ENCODE assay signal across 19 mouse cellular contexts in genomic region chr9:15487682-15488424, GRCm38 (mm10). TPM values are rescaled to one million over a fixed set of nuclear protein-coding genes. Genes with fewer than 3 reads are reported as not detected.
DNase-seq lines count a peak whose midpoint lies in the region; ATAC-seq and TF ChIP-seq lines count a peak whose summit lies in the region.
"Had no signal": no experiment of that assay in that cellular context is flagged by ENCODE, and none has a peak within 500 bp of the region (broad histone marks: within the 10 kb centered on the region; RNA-seq: fewer than 3 reads in every experiment).

No protein-coding gene starts in this region.

- peak overlapping the region; percentile 11; the same call in 1 of the 2 replicates for H3K27ac ChIP-seq in kidney, postnatal 0 days
- H3K27ac ChIP-seq in layer of hippocampus, adult 2 months, result no peak overlapping the region
- H3K27ac ChIP-seq: embryonic facial prominence, embryonic 10.5 days; forebrain, embryonic 13.5 days; heart, embryonic 13.5 days; hindbrain, embryonic 12.5 days had no signal

- 52% methylated on average over 2 of the region's 2 CpGs for WGBS in kidney, postnatal 0 days

- no peaks in the 10 kb centered on the region for H3K9me3 ChIP-seq in kidney, postnatal 0 days (replicated peaks; ENCODE audit: low read length)
- H3K9me3 ChIP-seq: embryonic facial prominence, embryonic 10.5 days; forebrain, embryonic 13.5 days; heart, embryonic 13.5 days; hindbrain, embryonic 12.5 days had no signal

- TF ChIP-seq CTCF in kidney, postnatal 0 days (IDR thresholded peaks at IDR 0.05; ENCODE audit: low read depth), result no peak
- TF ChIP-seq CTCF in layer of hippocampus, adult 2 months (conservative IDR thresholded peaks at IDR 0.05), result no peak

- ATAC-seq in kidney, postnatal 0 days (replicated peaks; ENCODE audit: low FRiP score, low read depth), result no peak
- ATAC-seq in megakaryocyte progenitor cell, adult 5-6 weeks (replicated peaks; ENCODE audit: poor library complexity), result peak; percentile 26; the same call in 1 of the 2 replicates
- ATAC-seq: activated CD4-positive, CD25-positive, alpha-beta regulatory T cell, adult 4 months; forebrain, embryonic 13.5 days; forebrain, postnatal 0 days; hindbrain, embryonic 16.5 days; Patski had no signal

- H3K4me1 ChIP-seq in kidney, postnatal 0 days (replicated peaks; ENCODE audit: insufficient read depth, low read length), result no peaks in the 10 kb centered on the region; the same call in 1 of the 2 replicates
- H3K4me1 ChIP-seq: forebrain, embryonic 13.5 days; hindbrain, embryonic 12.5 days had no signal

- no peak overlapping the region for H3K9ac ChIP-seq in kidney, postnatal 0 days (ENCODE audit: low read depth, low read length)
- H3K9ac ChIP-seq: forebrain, embryonic 13.5 days; forebrain, postnatal 0 days; heart, embryonic 13.5 days; hindbrain, embryonic 12.5 days had no signal

- no peaks in the 10 kb centered on the region for H3K36me3 ChIP-seq in kidney, postnatal 0 days (ENCODE audit: insufficient read depth, low read length)
- H3K36me3 ChIP-seq: embryonic facial prominence, embryonic 10.5 days; heart, embryonic 13.5 days; hindbrain, embryonic 12.5 days had no signal

- no peak overlapping the region for H3K4me2 ChIP-seq in kidney, postnatal 0 days (ENCODE audit: low read length)
- H3K4me2 ChIP-seq: forebrain, embryonic 13.5 days; heart, embryonic 13.5 days; hindbrain, embryonic 12.5 days had no signal

- DNase-seq in heart, adult 11 months, result peak; percentile 89
- no peak for DNase-seq in heart, postnatal 14 days
- no peak for DNase-seq in kidney, postnatal 0 days (ENCODE audit: low spot score)
- DNase-seq in kidney, postnatal 14 days, result no peak
- peak; percentile 10 for DNase-seq in brain, adult 2 months (ENCODE audit: low read depth, low spot score)
- no peak for DNase-seq in layer of hippocampus, adult 2 months (ENCODE audit: low spot score in 2 of 2)
- DNase-seq: adrenal gland, postnatal 14 days; cerebellum, adult 8-10 months; cerebellum, postnatal 25 days; forebrain, postnatal 0 days; heart, postnatal 4 days had no signal

- no peak overlapping the region for H3K4me3 ChIP-seq in kidney, postnatal 0 days (replicated peaks; ENCODE audit: low read depth, low read length)
- H3K4me3 ChIP-seq in layer of hippocampus, adult 2 months, result no peak overlapping the region
- H3K4me3 ChIP-seq: embryonic facial prominence, embryonic 10.5 days; forebrain, embryonic 13.5 days; heart, embryonic 13.5 days; hindbrain, embryonic 12.5 days had no signal

- intact Hi-C loops in heart, postnatal 14 days (cut with DNase I), result no loop called here

- H3K27me3 ChIP-seq in kidney, postnatal 0 days (ENCODE audit: insufficient read depth, low read length), result no peaks in the 10 kb centered on the region
- H3K27me3 ChIP-seq: forebrain, embryonic 13.5 days; hindbrain, embryonic 12.5 days had no signal

RNA-seq across cellular contexts. Expression of gene Smco4, which starts 5.4 kb away (rescaled TPM):
- 10 to 100 TPM; 20.7 to 21.2 TPM for total RNA-seq in heart, postnatal 14 days (2021)
- 3.7 and 3.9 TPM in 2 replicates for polyA plus RNA-seq in kidney, postnatal 0 days (2015; fragmentation: Nextera tagmentation; extraction: Ambion mirVana)
- total RNA-seq in megakaryocyte progenitor cell, adult 5-6 weeks (2015), result 18.1 and 20.4 TPM in 2 replicates
- 5.0 and 8.0 TPM in 2 replicates for total RNA-seq in megakaryocyte progenitor cell, adult 5-6 weeks (2017)
- total RNA-seq in layer of hippocampus, adult 2 months (2021), result 1 to 10 TPM; 6.6 to 8.6 TPM

Comparison
In these comparisons a context has a peak if more than half of its experiments do, and no peak if none do; other contexts are left out.
1. DNase-seq: peak in heart, adult 11 months (single experiment) and brain, adult 2 months (single experiment); none in heart, postnatal 14 days (0 of 2), kidney, postnatal 0 days (single experiment), kidney, postnatal 14 days (single experiment) and layer of hippocampus, adult 2 months (0 of 2).